Mouse (Mus musculus) adrenal gland, adult 18-20 months (tissue): ENCODE data around the gene Gm17651. TPM values are rescaled to one million over a fixed set of nuclear protein-coding genes. Genes with fewer than 3 reads are reported as not detected.

Experiments
- DNase-seq, 2 experiments: peaks; one replicate each; pipeline ENCODE4 v3.0.0; 2021 to 2022; ENCODE audit warnings: low spot score in 2 of 2
- long read RNA-seq, 2 experiments: library from polyadenylated mRNA; stranded (forward); transcript quantifications; one replicate each; pipeline ENCODE4 v2.0.0; 2021
- total RNA-seq, 2 experiments: library from RNA; stranded (reverse); gene quantifications; 1 replicate in 1 of 2; 2 replicates in 1 of 2; pipeline ENCODE4 v1.2.3; 2021

Gm17651 gene
- not detected for total RNA-seq
- long read RNA-seq, experiment 1 = 0 reads
- long read RNA-seq, experiment 2 = 0 reads

GRCm38 (mm10) chr3:97674644-97675110, at the start of gene Gm17651:
Gene Gm17651 (minus strand): TSS chr3:97674694.
- DNase-seq = no peak

DNA sequence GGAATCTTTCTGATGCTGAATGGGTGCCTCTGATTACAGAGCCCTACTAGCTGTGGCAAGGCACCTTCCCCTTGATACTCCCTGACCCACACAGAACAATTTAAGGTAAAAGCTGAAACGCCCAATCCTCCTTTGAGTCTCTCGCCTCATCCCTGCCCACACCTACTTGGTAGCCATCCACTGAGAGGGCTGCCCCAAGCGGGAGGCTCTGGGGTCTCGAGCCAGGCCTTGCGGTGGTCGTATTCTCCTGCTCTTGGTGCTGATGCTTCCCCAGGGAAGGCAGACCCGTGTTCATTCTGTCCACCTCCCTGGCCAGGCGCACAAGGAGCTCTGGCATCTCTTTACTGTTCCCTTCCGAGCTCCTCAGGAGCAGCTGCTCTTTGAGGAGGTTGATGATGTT, 44.6 kb upstream of the Gm17651 start:
- DNase-seq = no peak

DNA sequence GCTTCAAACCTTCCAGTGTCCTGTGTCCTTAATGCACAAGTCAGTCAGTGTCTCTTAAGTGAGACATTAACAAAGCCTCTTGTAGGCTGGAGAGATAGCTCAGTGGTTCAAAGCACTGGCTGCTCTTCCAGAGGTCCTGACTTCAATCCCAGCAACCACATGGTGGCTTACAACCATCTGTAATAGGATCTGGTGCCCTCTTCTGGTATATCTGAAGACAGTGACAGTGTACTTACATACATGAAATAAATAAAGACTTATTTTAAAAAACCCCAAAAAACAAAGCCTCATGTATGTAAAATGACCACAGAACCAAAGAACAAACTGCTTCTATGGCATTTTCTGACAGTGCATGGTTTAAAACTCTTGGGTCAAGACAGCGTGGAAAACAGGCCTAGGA, 41.4 kb upstream of the Gm17651 start:
- DNase-seq = no peak

DNA sequence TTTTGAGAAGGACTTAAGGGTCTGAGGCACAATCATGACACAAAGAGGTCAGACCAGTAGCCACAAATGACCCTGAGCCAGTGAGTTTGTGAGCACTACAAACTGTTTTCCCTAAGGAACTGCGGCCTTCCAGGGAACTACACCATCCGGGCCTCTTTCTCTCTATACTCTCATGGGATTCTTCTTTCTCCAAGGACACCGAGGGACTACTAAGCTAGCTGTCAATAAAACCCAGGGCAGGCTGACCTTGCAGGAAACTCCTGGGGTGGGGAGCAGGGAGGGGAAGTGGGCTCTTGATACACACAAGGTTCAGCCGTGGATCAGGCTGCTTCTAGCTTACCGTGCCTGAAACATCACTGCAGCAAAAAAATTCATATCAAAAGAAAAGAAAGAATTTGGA, 36.4 kb upstream of the Gm17651 start:
- DNase-seq = no peak

- no peak for DNase-seq
Observed at GRCm38 (mm10) chr3:97710134-97710533, 35.6 kb upstream of the Gm17651 start.

DNA sequence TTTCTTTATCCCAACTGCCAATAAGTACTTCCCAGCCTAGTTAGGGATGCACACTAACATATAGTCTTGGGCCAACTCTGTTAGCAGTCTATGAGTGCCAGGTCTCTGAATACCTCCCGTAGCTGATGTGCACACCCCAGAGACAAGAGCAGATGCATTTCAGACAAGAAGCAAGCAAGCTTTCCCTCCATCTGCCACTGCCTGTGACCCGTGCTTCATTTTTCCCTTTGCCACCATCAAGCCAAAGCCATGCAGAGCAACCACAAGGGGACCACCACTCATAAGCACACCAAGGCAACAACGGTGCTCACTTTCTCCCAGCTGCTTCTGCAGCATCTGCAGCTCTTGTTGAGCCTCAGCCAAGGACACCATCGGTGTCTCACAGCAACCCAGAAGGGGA, 32.1 kb upstream of the Gm17651 start:
- no peak for DNase-seq

DNA sequence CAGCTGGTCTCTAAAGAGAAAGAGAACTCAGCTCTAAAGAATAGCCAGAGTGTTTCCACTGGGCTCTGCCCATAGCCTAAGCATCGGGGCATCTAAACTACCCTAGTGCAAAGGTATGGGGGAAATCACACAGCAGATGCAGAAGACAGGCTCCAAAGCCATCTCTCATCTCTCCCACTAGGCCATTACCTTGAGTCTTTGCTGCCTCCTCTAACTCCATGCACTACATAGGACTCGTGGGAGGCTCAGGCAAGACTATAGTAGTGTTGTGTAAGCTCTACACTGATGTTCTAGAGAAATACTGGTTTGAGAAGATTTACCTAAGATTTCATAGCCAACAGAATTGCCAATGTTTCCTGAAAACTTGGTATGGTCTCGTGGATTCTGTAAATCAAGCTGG, 31.0 kb upstream of the Gm17651 start:
- DNase-seq = no peak

DNA sequence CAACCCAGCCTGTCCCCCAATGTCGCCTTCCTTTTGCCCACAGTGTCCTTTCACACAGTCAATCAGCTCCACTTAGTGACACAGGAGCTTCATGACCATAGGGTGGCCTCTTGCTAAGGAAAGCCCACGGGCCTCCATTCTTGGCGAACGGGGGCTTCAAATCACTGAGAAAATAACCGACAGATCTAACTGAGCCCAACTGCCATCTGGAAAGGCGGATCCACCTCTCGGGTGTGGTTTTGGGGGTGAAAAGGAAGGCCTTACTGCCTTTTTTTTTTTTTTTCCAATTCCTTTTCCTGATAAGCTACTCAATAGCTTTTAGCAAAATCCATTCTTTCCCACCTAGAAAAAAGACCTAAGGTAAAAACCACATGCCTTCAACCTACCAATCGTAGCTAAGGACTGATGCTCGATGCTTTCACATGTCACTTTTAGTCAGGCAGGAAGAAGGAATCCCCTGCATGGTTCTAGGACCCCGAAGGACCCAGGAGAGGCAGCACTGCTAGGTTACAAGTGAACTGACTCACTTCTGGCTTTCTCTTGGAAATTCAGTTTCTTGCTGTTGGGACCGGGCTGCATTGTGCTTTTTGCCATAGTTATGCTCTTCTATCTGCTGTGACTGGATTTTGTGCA, 28.1 kb upstream of the Gm17651 start:
- no peak for DNase-seq

GRCm38 (mm10) chr3:97701198-97701597, 26.7 kb upstream of the Gm17651 start:
- no peak for DNase-seq

- DNase-seq = no peak
Observed at GRCm38 (mm10) chr3:97699061-97699460, 24.6 kb upstream of the Gm17651 start.

GRCm38 (mm10) chr3:97697291-97697690, 22.8 kb upstream of the Gm17651 start:
- no peak for DNase-seq

DNA sequence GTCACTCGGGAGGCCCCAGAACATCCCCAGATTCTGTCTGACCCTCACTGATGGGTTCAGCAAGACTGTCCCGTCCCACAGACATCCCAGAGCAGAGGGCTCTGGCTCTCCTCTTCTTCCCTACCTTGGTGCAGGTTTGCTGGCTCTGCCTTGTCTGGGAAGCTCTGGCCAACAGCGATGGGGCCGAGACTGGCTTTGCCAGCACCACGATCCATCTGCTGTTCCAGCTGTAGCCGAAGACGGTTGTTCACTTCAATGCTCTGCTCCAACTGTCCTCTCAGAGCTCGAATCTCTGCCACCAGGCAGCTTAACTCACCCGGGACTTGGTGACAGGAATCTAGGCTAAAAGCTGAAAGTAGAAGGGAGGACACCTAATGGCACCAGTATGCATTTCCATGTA, 22.4 kb upstream of the Gm17651 start:
- no peak for DNase-seq

GRCm38 (mm10) chr3:97693806-97694205, 19.3 kb upstream of the Gm17651 start:
- DNase-seq = no peak

DNA sequence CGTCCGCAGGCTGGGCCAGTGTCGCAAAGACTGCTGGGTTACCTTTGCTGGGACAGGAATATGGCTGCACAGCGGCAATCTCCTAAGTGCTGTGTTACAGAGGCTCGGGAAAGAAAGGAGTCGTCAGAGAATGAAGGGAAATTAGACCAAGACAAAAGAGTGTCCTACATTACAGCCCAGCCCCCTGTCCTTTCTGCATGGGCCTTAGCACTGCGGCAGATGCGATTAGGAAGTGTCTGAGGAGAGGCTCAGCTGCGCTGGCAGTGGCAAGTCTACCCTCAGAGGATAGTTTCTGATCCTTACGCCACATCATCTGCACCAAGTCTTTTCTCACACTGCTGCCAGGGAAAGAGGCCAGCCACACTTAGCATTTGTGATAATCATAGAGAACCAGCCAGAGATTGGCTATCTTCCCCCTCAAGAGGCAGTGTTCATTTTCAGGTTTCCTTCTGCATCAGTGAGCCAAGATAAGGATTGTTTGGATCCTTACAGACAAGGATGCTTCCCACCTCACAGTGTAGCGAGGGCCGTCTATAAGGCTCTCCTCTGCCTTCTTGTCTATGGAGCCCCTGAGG, 17.0 kb upstream of the Gm17651 start:
- no peak for DNase-seq

- DNase-seq = no peak
Observed at GRCm38 (mm10) chr3:97690590-97690989, 16.1 kb upstream of the Gm17651 start.

GRCm38 (mm10) chr3:97689289-97689688, 14.8 kb upstream of the Gm17651 start:
- DNase-seq = no peak

GRCm38 (mm10) chr3:97686372-97687117, 12.1 kb upstream of the Gm17651 start:
- DNase-seq = no peak

- DNase-seq = no peak
Observed at GRCm38 (mm10) chr3:97683560-97684195, 9.2 kb upstream of the Gm17651 start.

- no peak for DNase-seq
Observed at GRCm38 (mm10) chr3:97682576-97682975, 8.1 kb upstream of the Gm17651 start.

DNA sequence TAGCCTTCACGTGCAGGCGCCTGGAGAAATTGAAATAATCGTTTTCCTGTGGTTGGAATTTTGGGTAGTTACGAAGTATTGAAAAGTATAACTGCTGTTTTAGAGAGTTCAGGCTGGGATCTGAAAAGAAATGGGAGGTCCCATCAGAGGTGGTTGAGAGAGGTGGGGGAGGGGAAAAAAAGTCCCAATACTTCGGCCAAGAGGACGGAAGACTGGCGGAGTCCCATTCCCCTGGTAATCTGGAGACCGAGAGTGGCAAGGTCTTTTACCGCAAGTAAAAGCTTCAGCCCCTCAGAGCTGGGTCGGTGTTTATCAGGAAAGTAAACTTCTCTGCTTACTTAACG, 7.6 kb upstream of the Gm17651 start:
- no peak for DNase-seq

GRCm38 (mm10) chr3:97681321-97682158, 7.0 kb upstream of the Gm17651 start:
- peak; percentile 63 to 73 for DNase-seq
